Comparison of ENCODE assay signal across 7 mouse cellular contexts in the genomic region with DNA sequence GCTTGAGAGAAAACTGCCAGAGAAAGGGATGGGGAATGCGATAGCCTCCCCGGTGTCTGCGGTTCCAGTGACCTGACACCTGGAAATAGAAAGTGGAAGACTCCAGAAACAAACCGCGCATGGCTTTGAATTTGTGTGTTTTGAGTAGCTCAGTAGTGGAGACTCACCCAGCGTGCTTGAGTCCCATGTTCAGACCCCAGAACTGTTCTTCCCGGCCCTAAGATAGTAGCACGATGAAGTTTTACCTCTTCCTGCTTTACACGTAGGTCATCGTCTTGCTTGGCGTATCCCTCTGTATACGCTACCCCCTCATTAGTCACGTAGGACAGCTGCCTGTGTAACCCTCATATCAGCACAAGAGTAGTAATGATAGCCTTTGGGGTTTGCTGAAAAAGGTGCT. TPM values are rescaled to one million over a fixed set of nuclear protein-coding genes. Genes with fewer than 3 reads are reported as not detected.
DNase-seq lines count a peak whose midpoint lies in the region; ATAC-seq and TF ChIP-seq lines count a peak whose summit lies in the region.

No protein-coding gene starts in this region.

- H3K27me3 ChIP-seq in spleen, adult 2 months (ENCODE audit: control insufficient read depth, insufficient read depth, low read length): no peaks in the 10 kb centered on the region
- no peaks in the 10 kb centered on the region for H3K27me3 ChIP-seq in limb, embryonic 12.5 days
- no peaks in the 10 kb centered on the region for H3K27me3 ChIP-seq in neural tube, embryonic 15.5 days (replicated peaks)

- peak overlapping the region; percentile 92 for H3K9ac ChIP-seq in limb, embryonic 12.5 days (replicated peaks)
- peak overlapping the region; percentile 86 for H3K9ac ChIP-seq in neural tube, embryonic 15.5 days (replicated peaks)

- no peaks in the 10 kb centered on the region for H3K9me3 ChIP-seq in limb, embryonic 12.5 days
- H3K9me3 ChIP-seq in neural tube, embryonic 15.5 days (replicated peaks): no peaks in the 10 kb centered on the region

- DNase-seq in spleen, adult 2 months (ENCODE audit: low read depth in 1 of 2, low spot score in 2 of 2): no peak
- no peak for DNase-seq in spleen, postnatal 10 days (ENCODE audit: low spot score in 2 of 2)
- no peak for DNase-seq in ovary, adult 18-20 months (ENCODE audit: low spot score)

- H3K4me3 ChIP-seq in spleen, adult 2 months (ENCODE audit: extremely low read depth, insufficient read depth, insufficient read length): peak overlapping the region; percentile 81
- H3K4me3 ChIP-seq in limb, embryonic 12.5 days (replicated peaks): peak overlapping the region; percentile 89
- H3K4me3 ChIP-seq in neural tube, embryonic 15.5 days (replicated peaks): peak overlapping the region; percentile 82

- no peak for TF ChIP-seq CTCF in spleen, adult 2 months (IDR thresholded peaks at IDR 0.05; ENCODE audit: extremely low read depth, insufficient read depth, insufficient read length, insufficient replicate concordance)

- peaks cover 5% of the 10 kb centered on the region; the same call in 1 of the 2 replicates for H3K4me1 ChIP-seq in spleen, adult 2 months (ENCODE audit: control insufficient read depth, insufficient read depth, insufficient read length)
- peaks cover 13% of the 10 kb centered on the region; the same call in 1 of the 2 replicates for H3K4me1 ChIP-seq in limb, embryonic 12.5 days (replicated peaks)
- peaks cover 36% of the 10 kb centered on the region for H3K4me1 ChIP-seq in neural tube, embryonic 15.5 days

- no peak for TF ChIP-seq POLR2A in spleen, adult 2 months (IDR thresholded peaks at IDR 0.05; ENCODE audit: low read depth, low read length)

- peak; percentile 40 for ATAC-seq in erythroblast, adult 5-6 weeks (replicated peaks; ENCODE audit: low FRiP score, poor library complexity, severe bottlenecking)
- no peak; the same call in 1 of the 2 replicates for ATAC-seq in limb, embryonic 12.5 days (ENCODE audit: insufficient number of reproducible peaks, insufficient read depth, low FRiP score, low TSS enrichment, low read depth)
- peak; percentile 58 for ATAC-seq in neural tube, embryonic 15.5 days (ENCODE audit: low FRiP score)
- no peak for ATAC-seq in cerebellum, adult (ENCODE audit: insufficient number of reproducible peaks, low FRiP score, low TSS enrichment)

- H3K36me3 ChIP-seq in spleen, adult 2 months (ENCODE audit: control insufficient read depth, insufficient read depth, low read length): peaks cover 1% of the 10 kb centered on the region; the same call in 1 of the 2 replicates
- H3K36me3 ChIP-seq in limb, embryonic 12.5 days: peaks cover 18% of the 10 kb centered on the region; the same call in 1 of the 2 replicates
- H3K36me3 ChIP-seq in neural tube, embryonic 15.5 days: no peaks in the 10 kb centered on the region

- WGBS in spleen, adult 2 months: 2% methylated on average over 13 of the region's 13 CpGs
- 6% methylated on average over 13 of the region's 13 CpGs for WGBS in limb, embryonic 12.5 days
- 5% methylated on average over 13 of the region's 13 CpGs for WGBS in neural tube, embryonic 15.5 days

- peak overlapping the region; percentile 85 for H3K4me2 ChIP-seq in limb, embryonic 12.5 days
- H3K4me2 ChIP-seq in neural tube, embryonic 15.5 days: peak overlapping the region; percentile 80

- H3K27ac ChIP-seq in spleen, adult 2 months (ENCODE audit: insufficient read depth, low read length): peak overlapping the region; percentile 88
- H3K27ac ChIP-seq in limb, embryonic 12.5 days: peak overlapping the region; percentile 92
- peak overlapping the region; percentile 92 for H3K27ac ChIP-seq in neural tube, embryonic 15.5 days (replicated peaks)

RNA-seq across cellular contexts. Expression of gene Manbal, which starts 0.6 kb away (rescaled TPM):
- 49.6 and 54.8 TPM in 2 replicates for polyA plus RNA-seq in spleen, adult 2 months (2012; rRNA removed)
- 7.1 and 11.0 TPM in 2 replicates for total RNA-seq in erythroblast, adult 5-6 weeks (2015; ENCODE audit: low replicate concordance)
- 1.4 and 3.2 TPM in 2 replicates for total RNA-seq in erythroblast, adult 5-6 weeks (2017; ENCODE audit: low replicate concordance)
- polyA plus RNA-seq in limb, embryonic 12.5 days (2016; fragmentation: Nextera tagmentation; extraction: Ambion mirVana): 77.7 and 79.4 TPM in 2 replicates
- 110 and 112 TPM in 2 replicates for polyA plus RNA-seq in neural tube, embryonic 15.5 days (2015; fragmentation: Nextera tagmentation; extraction: Ambion mirVana)

RNA-seq across cellular contexts. Expression of gene Ghrh, which starts 20.7 kb away (rescaled TPM):
- polyA plus RNA-seq in spleen, adult 2 months (2012; rRNA removed): not detected in 2 replicates
- not detected in 2 replicates for total RNA-seq in erythroblast, adult 5-6 weeks (2015; ENCODE audit: low replicate concordance)
- total RNA-seq in erythroblast, adult 5-6 weeks (2017; ENCODE audit: low replicate concordance): not detected in 2 replicates
- polyA plus RNA-seq in limb, embryonic 12.5 days (2016; fragmentation: Nextera tagmentation; extraction: Ambion mirVana): not detected in 2 replicates
- polyA plus RNA-seq in neural tube, embryonic 15.5 days (2015; fragmentation: Nextera tagmentation; extraction: Ambion mirVana): 1.8 TPM in 1 of 2 replicates, not detected in the other

RNA-seq across cellular contexts. Expression of gene Src, which starts 50.3 kb away (rescaled TPM):
- 14.6 and 14.9 TPM in 2 replicates for polyA plus RNA-seq in spleen, adult 2 months (2012; rRNA removed)
- not detected in 2 replicates for total RNA-seq in erythroblast, adult 5-6 weeks (2015; ENCODE audit: low replicate concordance)
- total RNA-seq in erythroblast, adult 5-6 weeks (2017; ENCODE audit: low replicate concordance): 0.09 and 2.1 TPM in 2 replicates
- polyA plus RNA-seq in limb, embryonic 12.5 days (2016; fragmentation: Nextera tagmentation; extraction: Ambion mirVana): 30.3 and 35.3 TPM in 2 replicates
- 25.4 and 33.0 TPM in 2 replicates for polyA plus RNA-seq in neural tube, embryonic 15.5 days (2015; fragmentation: Nextera tagmentation; extraction: Ambion mirVana)

Comparison
In these comparisons a context has a peak if more than half of its experiments do, and no peak if none do; other contexts are left out.
1. ATAC-seq: peak in erythroblast, adult 5-6 weeks (single experiment) and neural tube, embryonic 15.5 days (single experiment); none in limb, embryonic 12.5 days (single experiment) and cerebellum, adult (single experiment).
2. Peak in every context shown above with its lines, with median percentiles within 50 percentile points of each other: H3K27ac ChIP-seq and H3K4me3 ChIP-seq.